Mouse (Mus musculus) limb, embryonic 14.5 days (tissue): ENCODE measurements at regions not wholly inside any gene's neighbourhood (a gene's known extent, or its start where the extent isn't known, plus 50 kb on each side); places are given as distances from the start of the nearest gene placed in this dataset.

ENCODE experiments used
- ATAC-seq: fragments of 200-750 bp; cut with Nextera tagmentation; 2 replicates; pipeline ENCODE4 v1.8.0; 2017; ENCODE audit warnings: low read depth, moderate number of reproducible peaks, moderate TSS enrichment; ENCODE audit not compliant: low FRiP score
- DNase-seq: peaks from one replicate; pipeline ENCODE4 v3.0.0-alpha.2; 2015; ENCODE audit warnings: low spot score
- H3K27ac ChIP-seq: fragments of 300-500 bp; sonication (generic); replicated peaks from 2 replicates; pipeline ENCODE4 v1.5.1; 2014; ENCODE audit warnings: low read depth, mild to moderate bottlenecking, low read length, moderate library complexity, mixed read lengths
- H3K27me3 ChIP-seq: fragments of 300-500 bp; sonication (generic); 2 replicates; pipeline ENCODE4 v1.6.1; 2014; ENCODE audit warnings: low read length, mixed read lengths; ENCODE audit not compliant: control insufficient read depth, insufficient read depth
- H3K36me3 ChIP-seq: fragments of 300-500 bp; sonication (generic); 2 replicates; pipeline ENCODE4 v1.6.1; 2014; ENCODE audit warnings: mild to moderate bottlenecking, low read length, moderate library complexity, mixed read lengths; ENCODE audit not compliant: control insufficient read depth, insufficient read depth
- H3K4me1 ChIP-seq: fragments of 300-500 bp; sonication (generic); 2 replicates; pipeline ENCODE4 v1.6.1; 2014; ENCODE audit warnings: antibody characterized with exemption, low read length, mixed read lengths; ENCODE audit not compliant: control insufficient read depth, insufficient read depth
- H3K4me2 ChIP-seq: fragments of 300-500 bp; sonication (generic); replicated peaks from 2 replicates; pipeline ENCODE4 v1.6.1; 2014; ENCODE audit warnings: low read depth, mild to moderate bottlenecking, low read length, moderate library complexity; ENCODE audit not compliant: severe bottlenecking
- H3K4me3 ChIP-seq: fragments of 300-500 bp; sonication (generic); replicated peaks from 2 replicates; pipeline ENCODE4 v1.5.1; 2014; ENCODE audit warnings: low read length
- H3K9ac ChIP-seq: fragments of 300-500 bp; sonication (generic); 2 replicates; pipeline ENCODE4 v1.6.1; 2014; ENCODE audit warnings: mild to moderate bottlenecking, low read depth, low read length, moderate library complexity; ENCODE audit not compliant: severe bottlenecking
- H3K9me3 ChIP-seq: fragments of 300-500 bp; sonication (generic); 2 replicates; pipeline ENCODE4 v1.6.1; 2016; ENCODE audit warnings: low read length; ENCODE audit not compliant: control insufficient read depth
- POLR2A ChIP-seq: fragments of 200-500 bp; IDR thresholded peaks from 2 replicates; pipeline ENCODE4 v1.8.0; 2012; ENCODE audit warnings: inconsistent platforms, mild to moderate bottlenecking, moderate library complexity, borderline replicate concordance; ENCODE audit not compliant: insufficient read depth, insufficient read length; ENCODE audit errors: extremely low read depth
- WGBS: fragments of 180-500 bp; shearing (Covaris S2); extraction: QIAGEN DNeasy Blood & Tissue Kit; methylation state at CpG from one replicate; pipeline ENCODE4 v1.1.7; 2014; 5-methylcytosine and 5-hydroxymethylcytosine counted together

- no peak overlapping the region for H3K9ac ChIP-seq
- H3K36me3 ChIP-seq = no peaks in the 10 kb centered on the region
- no peaks in the 10 kb centered on the region for H3K27me3 ChIP-seq
- TF ChIP-seq POLR2A = no peak
- DNase-seq = no peak
- 66% methylated on average over 4 of the region's 4 CpGs for WGBS
- no peak overlapping the region for H3K4me3 ChIP-seq
- no peak overlapping the region for H3K4me2 ChIP-seq
- peaks cover 4% of the 10 kb centered on the region for H3K4me1 ChIP-seq
- ATAC-seq = no peak
- H3K9me3 ChIP-seq = no peaks in the 10 kb centered on the region
- H3K27ac ChIP-seq = no peak overlapping the region
Measured at GRCm38 (mm10) chr5:91725380-91726117, 208.1 kb downstream of the Parm1 start.

GRCm38 (mm10) chr5:91724881-91725280 lies 207.5 kb downstream of the Parm1 start:
- H3K4me1 ChIP-seq = peaks cover 4% of the 10 kb centered on the region
- H3K4me2 ChIP-seq = no peak overlapping the region
- DNase-seq (no peak), ATAC-seq (no peak)
- WGBS = 79% methylated on average over 1 of the region's 1 CpGs
- H3K36me3 ChIP-seq = no peaks in the 10 kb centered on the region
- H3K4me3 ChIP-seq = no peak overlapping the region
- TF ChIP-seq POLR2A = no peak
- no peaks in the 10 kb centered on the region for H3K27me3 ChIP-seq
- no peak overlapping the region for H3K9ac ChIP-seq
- no peak overlapping the region for H3K27ac ChIP-seq
- no peaks in the 10 kb centered on the region for H3K9me3 ChIP-seq

DNA sequence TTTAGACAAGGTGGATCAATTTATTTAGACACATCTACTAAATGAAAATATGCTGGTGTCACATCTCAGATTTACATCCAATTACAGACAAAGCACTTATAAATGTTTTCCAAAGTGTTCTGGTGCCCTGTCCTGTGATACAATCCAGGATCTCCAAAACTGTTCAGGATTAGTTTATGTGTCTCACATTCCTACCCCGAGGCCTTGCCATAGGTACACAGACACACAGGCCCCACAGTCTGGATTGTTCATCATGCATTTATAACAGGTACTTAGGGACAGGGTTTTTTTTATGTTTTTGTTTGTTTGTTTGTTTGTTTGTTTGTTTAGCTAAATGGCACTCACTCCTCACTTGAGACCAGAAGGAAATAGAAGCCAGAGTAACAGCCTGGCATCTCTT lies 206.0 kb downstream of the Parm1 start:
- Histone ChIP-seq H3K4me2 (no peak overlapping the region), H3K4me1 (peaks cover 4% of the 10 kb centered on the region), H3K4me3 (no peak overlapping the region), H3K9ac (no peak overlapping the region), H3K36me3 (no peaks in the 10 kb centered on the region), H3K27me3 (no peaks in the 10 kb centered on the region), H3K27ac (no peak overlapping the region), H3K9me3 (no peaks in the 10 kb centered on the region)
- 18% methylated on average over 1 of the region's 1 CpGs for WGBS
- TF ChIP-seq POLR2A = no peak
- ATAC-seq (no peak), DNase-seq (no peak)

DNA sequence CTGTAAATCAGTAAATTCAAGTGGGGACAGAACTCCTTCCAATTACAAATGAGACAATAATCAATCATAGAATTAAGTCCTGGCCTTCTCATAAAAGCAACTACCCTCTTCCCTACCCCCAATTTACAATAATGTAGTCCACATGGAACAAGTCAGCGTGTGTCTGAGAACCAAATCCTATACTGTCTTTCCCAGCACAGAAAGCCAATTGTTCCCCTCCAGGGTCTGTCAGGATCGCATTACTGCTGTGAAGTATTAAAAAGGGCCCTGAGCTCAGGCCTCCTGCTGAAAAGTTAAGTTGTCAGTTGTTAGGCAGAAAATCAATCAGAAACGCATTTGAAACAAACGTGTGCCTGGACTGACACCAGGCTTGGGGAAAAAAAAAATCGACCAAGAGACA lies 205.6 kb downstream of the Parm1 start:
- peak; percentile 83; the same call in 1 of the 2 replicates for ATAC-seq

GRCm38 (mm10) chr5:91722403-91722802 lies 205.0 kb downstream of the Parm1 start:
- H3K36me3 ChIP-seq = no peaks in the 10 kb centered on the region
- no peaks in the 10 kb centered on the region for H3K27me3 ChIP-seq
- ATAC-seq = no peak
- DNase-seq = no peak
- no peak overlapping the region for H3K4me2 ChIP-seq
- H3K27ac ChIP-seq = no peak overlapping the region
- no peak overlapping the region for H3K4me3 ChIP-seq
- no peak for TF ChIP-seq POLR2A
- 75% methylated on average over 5 of the region's 5 CpGs for WGBS
- H3K4me1 ChIP-seq = peaks cover 4% of the 10 kb centered on the region
- H3K9ac ChIP-seq = no peak overlapping the region
- H3K9me3 ChIP-seq = no peaks in the 10 kb centered on the region

More for the DNA sequence above, 205.6 kb downstream of the Parm1 start:
- DNase-seq = peak; percentile 42
- 8% methylated on average over 5 of the region's 5 CpGs for WGBS
- Histone ChIP-seq H3K4me1 (peaks cover 4% of the 10 kb centered on the region), H3K9ac (no peak overlapping the region), H3K4me3 (no peak overlapping the region), H3K27me3 (no peaks in the 10 kb centered on the region), H3K27ac (no peak overlapping the region), H3K36me3 (no peaks in the 10 kb centered on the region), H3K4me2 (no peak overlapping the region), H3K9me3 (no peaks in the 10 kb centered on the region)
- TF ChIP-seq POLR2A = no peak
